Mouse (Mus musculus) heart, adult 8-10 months (tissue): ENCODE measurements around the gene Bcl9l. TPM values are rescaled to one million over a fixed set of nuclear protein-coding genes. Genes with fewer than 3 reads are reported as not detected.

Source experiments
- DNase-seq: peaks from one replicate; pipeline ENCODE4 v3.0.0; 2022; ENCODE audit warnings: low spot score
- total RNA-seq, 4 experiments: library from RNA; stranded (reverse); gene quantifications; 2 replicates each; pipeline ENCODE4 v1.2.4; 2022

The Bcl9l gene
- total RNA-seq, 4 experiments from 2014 or later = 51.6 to 56.9 (median 53.9) TPM

GRCm38 (mm10) chr9:44511935-44512716 lies 29.5 kb downstream of the Bcl9l start:
- no peak for DNase-seq

- no peak for DNase-seq
Observed at GRCm38 (mm10) chr9:44512717-44513003, 30.0 kb downstream of the Bcl9l start.

DNA sequence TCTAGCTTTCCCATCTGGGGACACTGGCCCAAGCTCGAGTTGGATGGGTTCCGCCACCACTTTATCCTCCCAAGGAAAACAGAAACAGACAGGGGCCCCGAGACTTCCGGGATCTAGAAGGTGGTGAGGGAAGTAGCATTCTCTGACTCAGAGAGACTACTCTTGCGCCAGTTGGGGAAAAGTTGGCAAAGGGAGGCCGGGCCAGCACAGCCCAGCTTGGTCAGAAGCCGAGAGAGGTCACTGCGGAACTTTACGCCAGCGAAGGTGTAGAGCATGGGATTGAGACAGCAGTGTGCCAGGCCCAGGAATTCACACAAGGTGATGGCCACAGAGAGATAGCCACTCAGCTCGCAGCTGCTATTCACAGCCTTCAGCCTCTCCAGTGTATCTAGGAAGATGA lies 30.5 kb downstream of the Bcl9l start:
- DNase-seq = no peak

DNA sequence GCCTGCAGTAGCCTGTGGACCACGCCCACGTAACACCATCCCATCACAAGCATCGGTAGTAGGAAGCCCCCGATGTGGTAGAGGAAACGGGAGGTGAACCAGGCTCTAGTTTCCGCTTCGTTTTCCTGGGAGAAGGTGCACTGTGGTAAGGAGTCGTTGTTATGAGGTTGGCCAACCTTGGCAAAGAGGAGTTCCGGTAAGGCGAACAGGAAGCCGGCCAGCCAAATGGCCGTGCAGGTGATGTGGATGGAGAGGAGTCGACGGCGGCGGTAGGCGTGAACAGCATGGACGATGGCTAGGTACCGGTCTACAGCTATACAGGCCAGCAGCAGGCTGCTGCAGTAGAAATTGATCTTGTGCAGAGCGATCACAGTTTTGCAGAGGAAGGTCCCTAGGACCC lies 31.0 kb downstream of the Bcl9l start:
- DNase-seq = no peak

DNA sequence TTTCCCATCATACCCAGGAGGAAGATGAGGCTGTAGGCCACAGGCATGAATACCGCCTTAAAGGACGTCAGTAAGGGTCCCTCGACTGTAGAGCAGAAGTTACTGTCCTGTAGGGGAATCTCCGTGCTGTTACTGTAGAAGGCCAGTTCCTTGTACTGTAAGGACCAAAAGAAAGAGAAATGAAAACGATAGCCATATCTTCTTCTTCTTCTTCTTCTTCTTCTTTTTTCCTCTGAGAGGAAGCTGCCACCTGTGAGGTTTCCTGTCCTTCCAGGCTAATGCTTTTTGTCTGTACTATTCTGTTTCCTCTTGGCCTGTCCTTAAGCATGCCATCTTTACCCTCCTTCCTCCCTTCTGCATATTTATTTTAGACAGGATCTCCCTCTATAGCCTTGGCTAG lies 31.5 kb downstream of the Bcl9l start:
- no peak for DNase-seq

DNA sequence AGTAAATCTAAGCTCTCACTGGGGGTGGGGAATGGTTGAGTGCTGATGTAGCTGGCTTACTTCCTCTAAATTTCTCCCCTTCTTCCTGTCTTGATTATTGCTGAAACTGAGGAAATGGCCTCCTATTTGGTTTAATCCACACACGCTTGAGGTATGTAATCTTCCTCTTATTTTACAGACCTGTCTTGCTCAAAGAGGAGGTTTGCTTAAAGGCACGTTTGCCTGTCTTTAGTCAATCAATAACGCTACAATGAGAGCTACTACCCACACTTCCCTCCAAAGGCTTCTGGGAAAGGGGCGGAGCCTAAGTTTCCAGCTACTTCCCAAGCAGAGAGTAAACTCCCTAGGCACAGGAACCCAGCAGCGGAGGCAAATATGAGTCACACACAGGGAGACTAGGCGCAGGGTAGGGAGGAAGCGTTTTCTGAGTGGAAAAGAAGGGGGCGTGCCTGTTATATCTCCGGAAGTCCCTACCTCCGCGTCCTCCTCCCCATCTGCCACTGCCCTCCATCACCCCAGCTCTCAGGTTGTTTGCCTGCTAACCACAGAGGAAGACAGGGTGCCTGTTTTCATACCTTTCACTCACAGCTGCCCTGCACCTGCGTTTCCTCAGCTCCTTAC lies 32.6 kb downstream of the Bcl9l start:
- no peak for DNase-seq

- no peak for DNase-seq
Observed at GRCm38 (mm10) chr9:44515891-44516290, 33.3 kb downstream of the Bcl9l start.

GRCm38 (mm10) chr9:44517368-44517767 lies 34.7 kb downstream of the Bcl9l start:
- DNase-seq = no peak

- DNase-seq = no peak
Observed at GRCm38 (mm10) chr9:44518068-44518467, 35.4 kb downstream of the Bcl9l start.

GRCm38 (mm10) chr9:44521927-44522326 lies 39.3 kb downstream of the Bcl9l start:
- no peak for DNase-seq

GRCm38 (mm10) chr9:44523686-44524085 lies 41.1 kb downstream of the Bcl9l start:
- DNase-seq = no peak

DNA sequence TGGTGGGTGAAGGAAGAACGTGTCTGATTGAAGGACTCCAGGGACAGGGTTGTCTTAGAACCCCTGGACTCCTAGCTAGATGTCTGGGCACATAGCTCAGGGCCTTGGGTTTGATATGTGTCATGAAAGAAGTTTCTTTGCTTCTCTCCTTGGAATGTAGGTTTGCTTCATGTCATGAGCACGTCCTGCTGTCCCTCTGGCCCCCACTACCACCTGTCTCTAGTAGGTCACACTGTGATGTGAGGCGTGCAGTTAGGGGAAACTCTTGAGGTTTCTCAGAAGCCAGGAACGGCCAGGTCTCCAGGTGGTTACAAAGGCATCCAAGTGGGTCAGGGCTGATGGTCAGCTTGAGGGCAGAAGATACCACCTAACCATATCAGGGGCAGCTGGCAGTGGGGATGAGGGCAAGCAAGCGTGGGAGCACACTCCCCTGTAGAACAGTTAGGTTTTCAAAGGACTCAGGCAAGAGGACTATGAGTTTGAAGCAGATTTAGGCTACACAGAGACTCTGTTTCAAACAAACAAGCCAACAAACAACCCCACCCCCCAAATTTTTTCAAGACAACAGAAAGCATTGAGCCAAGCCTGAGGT lies 41.7 kb downstream of the Bcl9l start:
- DNase-seq = no peak

DNA sequence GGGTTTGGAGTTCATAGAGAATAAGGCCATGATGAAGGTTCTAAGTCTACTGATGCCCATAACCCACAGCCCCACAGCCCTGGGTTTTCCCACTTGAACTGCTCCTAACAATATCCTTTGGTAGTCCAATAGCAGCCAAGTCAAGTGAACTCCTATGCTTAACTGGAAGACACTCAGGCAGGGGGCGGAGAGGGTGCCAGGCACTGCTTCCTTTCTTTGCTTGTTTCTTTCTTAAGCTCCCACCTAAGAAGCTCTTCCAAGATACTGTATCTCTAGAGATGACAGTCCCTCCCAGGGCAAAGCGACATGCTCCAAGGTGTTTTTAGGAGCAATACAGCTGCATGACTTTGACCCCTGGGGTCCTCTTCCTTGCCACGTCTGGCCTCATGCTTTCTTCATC lies 42.4 kb downstream of the Bcl9l start:
- no peak for DNase-seq

- DNase-seq = no peak
Observed at GRCm38 (mm10) chr9:44525589-44525988, 43.0 kb downstream of the Bcl9l start.

- no peak for DNase-seq
Observed at GRCm38 (mm10) chr9:44526337-44527112, 43.9 kb downstream of the Bcl9l start.

DNA sequence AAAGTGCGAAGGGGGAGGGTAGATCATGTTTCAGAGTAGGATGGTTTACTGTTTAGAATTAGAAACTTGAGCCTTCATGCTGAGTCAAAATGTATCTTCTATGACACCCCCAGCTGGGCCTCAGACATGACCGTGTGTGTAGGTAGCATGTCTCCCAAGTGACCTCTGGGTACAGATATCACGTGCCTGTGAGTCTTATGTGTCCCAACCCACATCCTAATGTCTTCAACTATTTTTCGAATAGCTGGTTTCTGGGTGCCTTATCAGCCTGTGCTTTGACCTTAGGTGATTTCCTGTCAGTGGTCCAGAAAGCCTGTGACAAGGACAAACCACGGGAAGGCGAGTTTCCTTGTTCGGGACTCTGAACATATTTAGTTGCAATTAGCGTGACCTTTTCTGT lies 45.7 kb downstream of the Bcl9l start:
- peak; percentile 43 for DNase-seq

- no peak for DNase-seq
Observed at GRCm38 (mm10) chr9:44532991-44533580, 50.5 kb downstream of the Bcl9l start.

DNA sequence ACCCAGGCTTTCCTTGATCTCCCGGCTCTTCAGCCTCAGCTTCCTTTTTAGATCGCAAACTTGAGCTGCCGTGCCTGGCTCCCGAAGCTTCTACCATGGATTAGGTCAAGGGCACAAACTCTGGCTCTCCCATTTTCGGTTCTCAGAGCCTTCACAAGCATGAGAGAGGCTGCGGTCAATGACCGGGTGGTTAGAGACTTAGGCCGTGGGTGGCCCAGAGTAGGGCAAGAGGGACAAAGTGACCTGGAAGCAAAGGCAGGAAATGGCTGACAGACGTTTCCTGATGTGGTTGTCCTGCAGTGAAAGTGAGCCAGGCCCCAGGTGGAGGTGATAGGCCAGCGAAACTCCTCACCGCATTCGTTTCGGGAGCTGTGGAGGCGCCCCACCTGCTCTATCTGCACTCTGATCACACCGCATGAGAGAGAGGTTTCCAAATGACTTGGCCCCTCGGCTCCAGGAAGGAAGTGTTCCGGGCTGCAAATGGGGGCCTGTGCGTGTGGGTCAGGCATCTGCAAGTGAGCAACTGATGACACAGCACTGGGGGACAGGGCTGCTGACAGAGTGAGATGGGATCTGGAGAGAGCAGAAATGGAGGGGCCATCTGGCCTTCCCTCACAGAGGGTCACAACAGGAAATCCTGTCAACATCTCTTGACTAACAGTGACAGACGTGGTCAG lies 55.1 kb downstream of the Bcl9l start:
- DNase-seq = no peak

- DNase-seq = no peak
Observed at GRCm38 (mm10) chr9:44539816-44540421, 57.3 kb downstream of the Bcl9l start.

DNA sequence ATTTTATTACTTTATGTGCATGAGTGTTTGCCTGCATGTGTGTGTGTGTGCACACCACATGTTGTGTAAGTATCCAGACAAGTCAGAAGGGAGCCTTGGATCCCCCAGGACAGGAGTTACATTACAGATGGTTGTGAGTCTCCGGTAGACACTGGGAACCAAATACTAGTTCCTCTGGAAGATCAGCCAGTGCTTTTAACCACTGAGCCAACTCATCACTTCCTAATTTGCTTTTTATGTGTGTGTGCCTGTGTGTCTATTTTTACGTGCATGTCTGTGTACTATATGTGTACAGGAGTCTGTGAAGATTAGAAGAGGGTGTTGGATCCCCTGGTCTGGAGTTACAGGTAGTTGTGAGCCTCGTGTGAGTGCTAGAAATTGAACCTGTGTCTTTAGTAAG lies 58.1 kb downstream of the Bcl9l start:
- no peak for DNase-seq

GRCm38 (mm10) chr9:44542364-44542763 lies 59.7 kb downstream of the Bcl9l start:
- DNase-seq = no peak
